Mouse (Mus musculus) adipocyte (in vitro differentiated cells): ENCODE measurements around the gene Fam110a.
A peak's percentile ranks its signal among the peaks of the same experiment; 100 is the strongest.
"Not testable (repeated sequence)": the region's sequence is repeated elsewhere in the genome, so short reads cannot be mapped to it uniquely, and the experiment has no call there.

ENCODE experiments used
- DNase-seq: peaks from one replicate; pipeline ENCODE4 v3.0.0-alpha.2; 2016; ENCODE audit warnings: low spot score

The Fam110a gene

DNA sequence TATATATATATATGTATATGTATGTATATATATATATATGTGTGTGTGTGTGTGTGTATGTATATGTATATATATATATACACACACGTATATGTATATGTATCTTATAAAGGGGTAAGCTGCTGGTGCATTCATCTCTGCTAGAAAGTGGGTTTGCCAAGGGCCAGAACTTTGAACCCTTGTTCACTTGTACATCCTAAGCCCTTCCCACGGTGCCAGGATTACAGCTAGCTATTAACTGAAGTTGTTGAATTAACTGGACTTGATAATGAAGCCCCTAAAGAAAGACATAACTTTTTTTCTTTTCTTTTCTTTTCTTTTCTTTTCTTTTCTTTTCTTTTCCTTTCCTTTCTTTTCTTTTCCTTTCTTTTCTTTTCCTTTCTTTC, 17.2 kb upstream of the Fam110a start:
- not testable (repeated sequence) for DNase-seq

DNA sequence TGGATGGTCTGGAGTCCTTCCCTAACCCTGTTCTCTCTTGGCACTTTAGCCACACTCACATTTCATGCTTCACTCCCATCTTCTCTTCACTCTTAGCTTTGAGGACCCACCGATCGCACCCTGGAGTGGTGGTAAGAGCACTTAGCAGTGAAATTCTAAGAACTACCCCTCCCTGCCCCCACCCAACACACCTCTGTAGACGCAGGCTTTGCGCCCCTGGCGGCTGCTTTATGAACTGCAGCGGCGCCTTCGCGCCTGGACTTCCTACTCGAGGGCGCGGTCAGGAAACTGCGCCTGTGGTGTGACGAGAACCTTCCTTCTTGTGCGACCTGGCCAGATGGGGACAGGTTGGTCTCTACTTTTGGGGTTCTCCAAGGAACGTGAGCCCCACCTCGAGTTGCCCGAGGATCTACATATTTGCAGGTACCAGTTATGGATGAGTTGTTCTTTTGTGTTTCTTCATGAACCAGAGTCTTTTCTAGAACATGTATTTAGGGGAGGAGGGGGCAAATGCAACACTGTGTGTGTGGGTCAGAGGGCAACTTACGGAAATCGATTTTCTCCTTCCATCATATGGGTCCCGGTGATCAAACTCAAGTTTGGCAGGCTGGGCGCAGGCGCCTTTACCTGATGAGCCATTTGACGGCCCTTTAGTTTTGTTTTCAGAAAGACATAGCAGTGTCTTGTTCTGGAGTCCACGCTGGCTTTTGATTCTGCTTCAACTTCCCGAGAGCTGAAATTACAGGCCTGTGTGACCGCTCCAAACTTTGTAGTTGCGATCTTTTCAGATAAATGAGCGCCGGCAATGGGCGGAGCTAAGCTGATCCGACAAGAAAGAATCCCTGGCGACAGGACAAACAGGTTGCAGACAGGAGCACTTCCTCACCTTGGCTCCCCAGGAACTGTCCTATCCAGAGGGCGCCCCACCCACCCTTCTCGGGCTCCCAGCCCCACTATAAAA, 16.5 kb upstream of the Fam110a start, which contains the start of gene Slc52a3:
Gene Slc52a3 (plus strand): TSS at position 283 of the 961 bp plus-strand sequence.
- DNase-seq: no peak

- DNase-seq: peak; percentile 73
Observed at GRCm38 (mm10) chr2:151994350-151995122, 14.5 kb upstream of the Fam110a start.

DNA sequence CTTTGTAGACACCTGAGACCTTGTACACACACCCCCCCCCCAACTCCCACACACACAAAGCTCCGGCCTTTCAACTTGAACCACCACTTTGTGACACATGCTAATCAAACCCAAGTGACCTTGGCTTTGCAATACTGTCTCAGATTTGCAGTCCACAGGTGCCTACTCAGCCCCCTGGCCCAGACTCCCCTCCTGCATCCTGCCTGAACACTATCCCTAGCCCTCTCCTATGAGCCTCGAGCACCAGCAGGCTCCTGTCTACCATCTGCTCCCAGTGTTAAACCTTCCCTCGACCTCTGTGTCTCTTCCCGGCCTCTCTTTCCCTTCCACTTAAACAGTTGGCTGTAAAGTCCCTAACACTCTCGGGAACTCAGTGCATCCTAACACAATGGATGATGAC, 11.4 kb upstream of the Fam110a start:
- no peak for DNase-seq

GRCm38 (mm10) chr2:151990985-151991394, 11.0 kb upstream of the Fam110a start:
- no peak for DNase-seq

- DNase-seq: no peak
Observed at GRCm38 (mm10) chr2:151988978-151989377, 9.0 kb upstream of the Fam110a start.

- DNase-seq: no peak
Observed at GRCm38 (mm10) chr2:151986958-151987357, 6.9 kb upstream of the Fam110a start.

DNA sequence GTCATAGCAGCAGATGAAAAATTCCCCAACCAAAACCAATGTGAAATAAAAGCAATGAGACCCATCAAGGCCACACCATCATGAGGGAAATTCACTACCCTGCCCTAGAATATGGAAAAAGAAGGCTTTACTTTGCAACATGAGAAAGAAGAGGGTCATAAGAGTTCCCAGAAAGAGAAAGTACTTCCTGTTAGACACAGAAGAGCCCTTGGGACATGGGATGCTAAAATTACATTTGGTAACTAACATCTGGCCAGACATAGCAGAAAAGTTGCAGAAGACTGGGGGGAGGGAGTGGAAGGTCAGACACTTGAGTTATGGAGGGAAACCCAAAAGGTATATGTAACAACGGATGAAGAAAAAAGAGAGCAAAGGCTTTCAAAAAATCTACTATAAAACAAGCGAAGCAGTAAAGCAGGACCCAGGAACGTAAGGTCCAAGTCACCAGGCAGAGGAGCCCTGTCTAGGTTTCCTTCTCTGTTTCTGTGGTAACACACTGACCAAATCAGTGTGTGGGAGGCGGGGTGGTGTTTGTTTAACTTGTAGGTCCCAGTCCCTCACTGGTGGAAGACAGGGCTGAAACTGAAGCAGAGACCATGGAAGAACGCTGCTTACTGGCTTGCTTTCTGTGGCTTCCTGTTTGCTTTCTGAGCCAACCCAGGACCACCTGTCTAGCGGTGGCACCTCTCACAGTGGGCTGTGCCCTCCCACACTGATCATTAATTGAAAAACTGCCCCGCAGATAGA, 5.6 kb upstream of the Fam110a start:
- peak; percentile 42 for DNase-seq

GRCm38 (mm10) chr2:151984019-151984418, 4.0 kb upstream of the Fam110a start:
- peak; percentile 29 for DNase-seq

GRCm38 (mm10) chr2:151982476-151982875, 2.5 kb upstream of the Fam110a start:
- DNase-seq: no peak

DNA sequence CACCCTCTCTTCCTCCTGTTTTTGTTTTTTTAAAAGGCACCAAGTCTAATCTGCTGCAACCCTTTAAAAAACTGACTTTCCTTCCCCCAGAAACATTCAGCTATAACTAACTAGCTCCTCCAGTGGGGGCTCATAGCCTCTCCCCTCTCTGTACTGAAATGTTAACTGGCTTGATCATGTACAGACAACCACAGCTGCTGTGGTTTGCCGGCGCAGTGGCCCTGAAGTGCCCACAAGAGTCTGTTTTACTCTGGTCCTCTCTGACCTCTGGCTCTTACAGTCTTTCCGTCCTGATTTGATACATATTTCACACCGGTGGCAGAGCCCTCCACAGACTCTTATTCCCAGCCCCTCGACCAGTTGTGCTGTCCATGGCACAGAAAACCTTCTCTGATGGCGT, 1.2 kb upstream of the Fam110a start:
- DNase-seq: no peak

DNA sequence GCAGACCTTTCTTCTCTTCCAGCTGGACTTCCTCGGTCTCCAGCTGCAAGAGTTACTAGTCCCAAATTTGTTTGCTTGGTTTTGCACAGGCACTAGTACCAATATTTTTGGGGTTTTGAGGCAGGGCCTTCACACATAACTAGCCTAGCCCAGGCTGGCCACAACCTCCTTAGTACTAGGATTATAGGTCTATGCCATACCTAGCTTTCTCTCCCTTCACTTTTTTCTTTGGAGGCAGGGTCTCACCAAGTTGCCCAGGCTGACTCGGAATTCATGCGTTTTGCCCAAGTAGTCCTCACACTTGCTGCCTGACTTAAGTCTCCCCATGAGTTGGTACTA, 305 bp upstream of the Fam110a start:
- DNase-seq: no peak

DNA sequence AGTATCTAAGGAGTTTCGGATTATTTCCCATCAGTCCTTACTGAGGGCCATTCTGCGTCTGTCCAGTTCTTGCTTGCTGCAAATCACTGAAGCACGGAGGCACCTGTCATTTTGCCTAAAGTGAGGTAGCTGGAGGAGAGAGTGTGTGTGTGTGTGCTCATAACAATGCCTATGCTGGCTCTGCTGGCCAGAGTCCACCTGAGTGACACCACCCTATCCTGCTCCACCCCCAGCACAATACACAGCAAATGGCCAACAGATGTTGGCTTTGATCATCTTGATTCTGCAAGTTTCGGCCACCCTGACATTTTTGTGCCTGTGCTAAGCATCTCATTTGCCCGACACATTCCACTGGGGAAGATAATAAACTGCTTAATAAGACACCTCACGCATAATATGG, 1.5 kb downstream of the Fam110a start:
- DNase-seq: no peak

DNA sequence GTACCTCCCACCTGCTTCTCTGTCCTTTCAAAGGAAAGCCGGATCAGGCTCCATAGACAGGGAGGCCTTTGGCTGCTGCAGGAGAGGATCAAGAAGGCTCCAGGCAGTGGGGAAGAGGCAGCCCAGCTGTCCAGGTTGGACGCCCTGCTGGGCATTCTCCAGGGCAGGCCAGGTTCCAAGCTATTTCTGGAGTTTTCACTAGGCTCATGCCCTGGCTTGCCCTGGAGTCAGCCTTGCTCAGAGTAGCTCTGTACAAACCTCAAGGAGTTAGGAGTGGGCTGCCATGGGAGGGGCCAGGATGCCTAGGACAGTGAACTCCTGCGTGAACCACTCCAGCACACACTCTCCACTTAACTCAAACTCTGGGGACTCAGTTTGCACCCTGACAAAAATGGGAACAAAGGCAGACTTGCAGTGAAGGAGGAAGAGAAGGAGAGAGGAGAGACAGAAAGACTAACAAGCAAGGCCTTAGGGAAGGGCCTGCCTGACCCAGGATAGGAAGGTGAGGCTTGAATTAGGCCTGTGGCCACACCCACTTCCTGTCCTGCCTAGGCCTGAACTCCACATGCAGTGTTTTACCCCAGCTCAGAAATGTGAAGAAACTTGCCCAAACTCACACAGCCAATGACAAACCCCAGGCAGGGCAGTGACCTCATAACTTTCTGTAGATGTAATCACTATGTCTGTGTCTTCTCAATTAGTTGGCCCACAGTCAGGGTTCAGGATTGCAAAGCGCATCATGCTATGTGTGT, 2.2 kb downstream of the Fam110a start:
- DNase-seq: peak; percentile 65

DNA sequence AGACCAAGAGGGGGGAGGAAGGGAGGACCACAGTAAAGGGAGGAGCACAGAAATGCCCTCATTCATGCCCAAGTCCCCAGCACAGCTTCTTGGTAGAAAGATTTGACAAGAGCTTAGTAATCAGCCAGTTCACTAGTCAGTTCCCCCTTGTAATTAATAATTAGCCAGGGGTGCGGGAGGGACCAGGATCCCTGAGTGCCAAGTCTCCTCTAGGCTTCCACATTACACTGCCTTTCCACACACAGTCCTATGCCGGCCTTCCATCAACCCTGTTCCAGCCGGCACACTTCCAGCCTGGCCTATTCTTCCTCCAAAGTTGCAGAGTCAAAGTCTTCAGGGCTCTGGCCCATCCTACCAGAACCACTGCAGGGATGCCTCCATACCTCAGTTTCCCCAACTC, 4.0 kb downstream of the Fam110a start:
- no peak for DNase-seq

GRCm38 (mm10) chr2:151975295-151975694, 4.7 kb downstream of the Fam110a start:
- no peak for DNase-seq

DNA sequence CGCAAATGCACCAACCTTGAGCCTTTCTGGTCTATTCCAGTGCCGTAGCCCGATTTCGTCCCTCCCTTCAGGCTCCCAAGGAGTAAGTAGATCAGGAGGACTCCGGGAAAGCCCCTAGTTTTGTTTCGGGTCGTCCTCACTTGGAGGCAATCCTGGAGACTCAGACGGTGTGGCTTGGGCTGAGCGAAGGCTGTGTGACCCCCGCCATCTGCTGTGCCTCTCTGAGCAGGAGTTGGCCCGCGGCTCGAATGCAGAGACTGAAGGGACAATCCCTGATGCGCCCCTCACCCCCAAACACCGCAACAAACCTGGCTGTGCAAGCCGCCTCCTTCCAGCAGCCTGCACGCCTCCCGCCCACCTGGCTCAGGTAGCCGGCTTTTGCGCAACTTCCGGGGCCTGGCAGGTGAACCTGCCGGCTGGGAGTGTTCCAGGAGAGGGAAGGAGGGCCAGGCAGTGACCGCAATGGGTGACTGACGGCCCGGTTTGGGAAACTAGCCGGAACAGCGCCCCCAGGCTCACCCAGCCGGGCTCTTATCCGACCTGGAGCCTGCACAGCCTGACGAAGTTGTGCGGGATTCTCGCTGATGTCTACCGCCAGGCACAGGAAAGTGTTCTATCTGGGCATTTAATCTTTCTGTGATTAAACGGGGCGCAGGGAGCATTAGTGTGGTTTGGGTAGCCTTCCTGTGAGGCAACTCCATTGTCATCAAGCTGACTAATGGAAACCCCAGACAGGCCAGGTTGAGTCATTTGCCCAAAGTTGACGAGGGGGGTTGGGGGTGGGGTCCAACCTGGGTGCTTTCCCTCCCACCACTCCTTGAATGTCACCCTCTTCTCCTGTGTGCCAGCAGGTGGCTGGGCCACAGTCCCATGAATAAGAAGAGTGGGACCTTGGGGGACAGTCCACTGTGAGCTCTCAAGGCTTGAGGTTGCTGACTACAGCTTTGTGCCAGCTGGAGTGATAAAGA, 6.1 kb downstream of the Fam110a start:
- DNase-seq: no peak

- no peak for DNase-seq
Observed at GRCm38 (mm10) chr2:151972880-151973594, 7.0 kb downstream of the Fam110a start.

DNA sequence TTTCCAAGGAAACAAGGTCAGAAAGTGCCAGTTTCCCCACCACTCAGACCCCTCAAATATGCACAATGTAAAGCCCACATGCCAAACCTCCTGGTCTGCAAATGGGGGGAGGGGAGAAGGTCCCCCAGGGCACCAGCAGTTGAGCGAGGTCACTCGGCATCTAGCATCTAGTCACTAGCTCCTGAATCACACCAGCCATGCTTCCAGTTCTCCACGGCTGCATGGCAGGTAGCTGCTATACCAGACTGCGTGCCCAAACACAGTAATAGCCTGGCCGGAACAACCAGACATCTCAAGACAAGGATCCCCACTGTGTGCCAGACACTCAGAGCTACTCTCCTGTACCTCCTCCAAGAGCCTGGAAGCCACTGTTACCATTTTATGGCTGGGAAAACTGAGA, 8.3 kb downstream of the Fam110a start:
- no peak for DNase-seq
